Mouse (Mus musculus): Measurements from ENCODE around the gene Dnaic1. TPM values are rescaled to one million over a fixed set of nuclear protein-coding genes. Genes with fewer than 3 reads are reported as not detected.

Gene Dnaic1
- polyA plus RNA-seq, 1 experiment from 2014 or later: 3.7 TPM

GRCm38 (mm10) chr4:41658566-41659384 lies 89.2 kb downstream of the Dnaic1 start:
- H3K36me3 ChIP-seq: no peaks in the 10 kb centered on the region
- H3K27me3 ChIP-seq (replicated peaks): no peaks in the 10 kb centered on the region
- H3K4me2 ChIP-seq: 0 out of 2 replicates have a peak overlapping the region, but pooled peaks have one; percentile 16
- ATAC-seq (ENCODE audit: insufficient read depth, low FRiP score, low read depth): peak; percentile 12; the same call in 1 of the 2 replicates
- H3K4me3 ChIP-seq (replicated peaks): no peak overlapping the region
- H3K9ac ChIP-seq: no peak overlapping the region
- 25% methylated on average over 16 of the region's 25 CpGs for WGBS
- H3K27ac ChIP-seq: no peak overlapping the region
- no peaks in the 10 kb centered on the region for H3K9me3 ChIP-seq
- peaks cover 14% of the 10 kb centered on the region; the same call in 1 of the 2 replicates for H3K4me1 ChIP-seq

GRCm38 (mm10) chr4:41659556-41659955 lies 90.0 kb downstream of the Dnaic1 start:
- WGBS: 55% methylated on average over 13 of the region's 13 CpGs
- H3K9ac ChIP-seq: no peak overlapping the region
- H3K9me3 ChIP-seq: no peaks in the 10 kb centered on the region
- ATAC-seq (ENCODE audit: insufficient read depth, low FRiP score, low read depth): no peak
- no peak overlapping the region for H3K27ac ChIP-seq
- no peak overlapping the region for H3K4me3 ChIP-seq (replicated peaks)
- H3K4me1 ChIP-seq: peaks cover 21% of the 10 kb centered on the region
- no peaks in the 10 kb centered on the region for H3K36me3 ChIP-seq
- no peaks in the 10 kb centered on the region for H3K27me3 ChIP-seq (replicated peaks)
- no peak overlapping the region for H3K4me2 ChIP-seq

DNA sequence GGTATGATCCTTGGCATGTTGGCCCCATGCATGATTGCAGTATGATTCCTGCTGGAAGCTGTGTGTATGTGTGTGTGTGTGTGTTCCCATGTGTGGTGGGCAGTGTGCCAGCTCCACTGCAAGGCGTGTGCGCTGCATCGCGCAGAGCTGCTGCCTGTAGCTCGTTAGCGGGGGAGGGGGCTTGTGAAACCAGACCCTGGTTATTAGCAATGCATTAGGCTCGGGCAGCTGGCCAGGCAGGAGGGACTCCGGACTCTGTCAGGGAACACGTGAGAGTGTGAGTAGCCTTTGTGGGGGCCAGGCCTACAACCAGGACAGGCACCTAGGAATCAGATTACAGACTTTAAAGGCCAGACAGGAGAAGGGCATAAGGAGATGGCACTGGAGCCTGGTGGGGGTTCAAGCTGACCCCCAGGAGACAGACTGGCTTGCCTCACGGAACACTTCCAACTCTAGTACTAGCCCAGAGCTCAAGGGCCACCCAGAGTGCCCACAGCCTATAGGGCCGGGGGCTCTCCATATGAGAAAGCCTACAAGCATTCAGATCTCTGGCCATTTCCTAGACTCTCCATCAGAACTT lies 91.4 kb downstream of the Dnaic1 start:
- Histone ChIP-seq H3K36me3 (no peaks in the 10 kb centered on the region), H3K4me2 (no peak overlapping the region), H3K9me3 (no peaks in the 10 kb centered on the region), H3K27me3 (replicated peaks) (no peaks in the 10 kb centered on the region), H3K9ac (no peak overlapping the region), H3K27ac (no peak overlapping the region), H3K4me3 (replicated peaks) (no peak overlapping the region), H3K4me1 (peaks cover 33% of the 10 kb centered on the region)
- 38% methylated on average over 11 of the region's 11 CpGs for WGBS
- no peak for ATAC-seq (ENCODE audit: insufficient read depth, low FRiP score, low read depth)

- 70% methylated on average over 11 of the region's 11 CpGs for WGBS
- H3K27me3 ChIP-seq (replicated peaks): no peaks in the 10 kb centered on the region
- no peaks in the 10 kb centered on the region for H3K9me3 ChIP-seq
- H3K4me3 ChIP-seq (replicated peaks): no peak overlapping the region
- no peak overlapping the region for H3K27ac ChIP-seq
- no peak overlapping the region for H3K4me2 ChIP-seq
- no peak for ATAC-seq (ENCODE audit: insufficient read depth, low FRiP score, low read depth)
- peaks cover 36% of the 10 kb centered on the region for H3K4me1 ChIP-seq
- H3K36me3 ChIP-seq: no peaks in the 10 kb centered on the region
- H3K9ac ChIP-seq: no peak overlapping the region
These were observed 93.1 kb downstream of the Dnaic1 start for GRCm38 (mm10) chr4:41662723-41663122.

DNA sequence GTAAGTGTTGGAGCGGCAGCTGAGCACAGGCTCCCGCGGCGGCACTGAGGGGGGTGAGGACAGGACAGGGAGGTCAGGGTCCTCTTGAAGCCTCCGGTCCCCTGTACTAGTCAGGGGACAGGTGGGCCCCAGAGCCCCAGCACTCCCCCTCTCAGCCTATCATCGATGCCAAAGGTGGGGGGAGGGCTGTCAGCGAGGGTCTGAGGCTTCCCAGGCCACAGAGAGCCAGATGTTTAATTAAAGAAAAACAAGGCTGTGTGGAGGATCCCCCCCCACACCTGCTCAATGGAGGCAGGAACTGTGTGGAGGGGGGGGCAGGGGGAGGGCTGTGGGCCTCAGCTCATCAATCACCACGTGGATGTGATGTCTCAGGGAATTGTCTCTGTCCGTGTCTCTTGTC lies 94.0 kb downstream of the Dnaic1 start:
- WGBS: 40% methylated on average over 9 of the region's 9 CpGs
- Histone ChIP-seq H3K9me3 (no peaks in the 10 kb centered on the region), H3K27ac (no peak overlapping the region), H3K9ac (no peak overlapping the region), H3K4me1 (peaks cover 36% of the 10 kb centered on the region), H3K4me3 (replicated peaks) (no peak overlapping the region), H3K36me3 (no peaks in the 10 kb centered on the region), H3K4me2 (no peak overlapping the region), H3K27me3 (replicated peaks) (no peaks in the 10 kb centered on the region)
- no peak for ATAC-seq (ENCODE audit: insufficient read depth, low FRiP score, low read depth)

DNA sequence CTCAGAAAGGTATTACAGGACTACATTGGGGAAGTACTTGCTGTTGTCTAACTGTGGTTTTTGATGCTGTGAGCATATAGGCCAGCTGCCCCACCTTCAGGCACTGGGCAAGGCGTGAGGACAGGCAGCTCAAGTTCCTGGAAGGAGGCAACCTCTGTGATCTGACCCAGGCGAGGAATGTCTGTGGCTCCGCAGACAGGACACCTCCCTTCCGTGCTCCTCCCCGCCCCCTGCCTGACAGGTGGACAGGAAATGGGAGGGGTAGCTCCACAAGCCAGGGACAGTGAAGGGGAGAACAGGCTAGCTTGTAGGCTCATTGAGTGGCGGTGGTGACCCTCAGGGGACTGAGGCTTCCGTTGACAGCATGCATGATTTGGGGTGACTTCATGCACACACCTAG lies 95.0 kb downstream of the Dnaic1 start:
- ATAC-seq (ENCODE audit: insufficient read depth, low FRiP score, low read depth): no peak
- Histone ChIP-seq H3K4me2 (no peak overlapping the region), H3K9me3 (no peaks in the 10 kb centered on the region), H3K27me3 (replicated peaks) (no peaks in the 10 kb centered on the region), H3K4me3 (replicated peaks) (no peak overlapping the region), H3K9ac (no peak overlapping the region), H3K4me1 (peaks cover 36% of the 10 kb centered on the region), H3K36me3 (no peaks in the 10 kb centered on the region), H3K27ac (peak overlapping the region; percentile 54; the same call in 1 of the 2 replicates)
- WGBS: 47% methylated on average over 7 of the region's 7 CpGs

DNA sequence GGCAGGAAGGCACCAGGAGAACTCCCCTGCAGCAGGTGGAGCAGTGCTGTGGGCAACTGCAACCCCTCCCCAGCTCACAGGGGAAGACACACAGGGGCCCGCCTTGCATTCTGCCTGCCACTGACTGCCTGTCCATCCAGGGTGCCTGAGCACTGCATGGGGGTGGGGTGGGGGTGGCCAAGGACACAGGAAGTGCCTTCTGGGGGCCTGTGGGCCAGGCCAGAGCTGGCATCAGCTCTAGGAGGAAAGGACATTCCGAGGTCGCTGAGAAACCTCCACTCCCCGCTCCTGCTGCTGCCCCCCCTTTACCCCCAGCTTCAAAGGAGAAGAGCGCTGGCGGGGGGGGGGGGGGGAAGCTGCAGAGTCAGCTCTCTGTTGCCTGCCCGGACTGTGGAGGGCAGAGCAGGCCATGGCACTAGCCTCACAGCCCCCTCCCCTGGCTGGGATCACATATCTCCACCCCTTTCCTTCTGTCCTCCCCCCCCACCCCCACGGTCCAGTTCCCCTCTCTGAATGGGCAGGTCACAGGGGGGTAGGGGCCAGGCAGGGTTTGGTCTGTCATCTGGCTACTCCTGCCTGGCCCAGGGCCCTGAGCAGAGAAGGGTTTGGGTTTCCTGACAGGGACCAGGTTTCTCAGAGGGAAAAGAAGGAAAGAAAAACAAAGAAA lies 95.6 kb downstream of the Dnaic1 start:
- H3K27ac ChIP-seq: peak overlapping the region; percentile 54
- peaks cover 36% of the 10 kb centered on the region for H3K4me1 ChIP-seq
- no peak overlapping the region for H3K9ac ChIP-seq
- H3K4me3 ChIP-seq (replicated peaks): no peak overlapping the region
- no peaks in the 10 kb centered on the region for H3K27me3 ChIP-seq (replicated peaks)
- H3K9me3 ChIP-seq: no peaks in the 10 kb centered on the region
- no peaks in the 10 kb centered on the region for H3K36me3 ChIP-seq
- 6% methylated on average over 6 of the region's 8 CpGs for WGBS
- H3K4me2 ChIP-seq: no peak overlapping the region; the same call in 1 of the 2 replicates
- ATAC-seq (ENCODE audit: insufficient read depth, low FRiP score, low read depth): 0 out of 2 replicates have a peak, but pooled peaks have one; percentile 44

DNA sequence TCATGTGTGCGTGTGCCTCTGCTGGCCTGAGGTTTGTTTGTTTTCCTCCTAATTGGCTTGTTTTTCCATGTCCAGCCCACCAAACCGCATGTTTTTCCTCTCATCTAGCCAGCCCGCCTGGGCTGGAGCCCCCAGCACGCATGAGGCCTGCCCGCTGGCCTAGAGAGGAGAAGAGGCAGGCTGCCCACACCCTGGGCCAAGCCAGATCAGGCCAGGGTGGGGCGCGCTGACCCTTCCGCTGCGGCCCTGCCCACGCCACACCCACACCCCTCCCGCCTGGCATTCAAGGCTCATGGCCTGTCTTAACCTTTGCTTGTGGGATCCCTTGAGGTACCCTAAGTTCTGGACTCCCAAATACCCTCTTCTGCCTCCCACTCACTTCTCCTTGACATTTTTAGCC lies 97.1 kb downstream of the Dnaic1 start:
- Histone ChIP-seq H3K27ac (no peak overlapping the region), H3K9me3 (no peaks in the 10 kb centered on the region), H3K27me3 (replicated peaks) (no peaks in the 10 kb centered on the region), H3K36me3 (no peaks in the 10 kb centered on the region), H3K4me1 (peaks cover 31% of the 10 kb centered on the region), H3K9ac (no peak overlapping the region), H3K4me3 (replicated peaks) (no peak overlapping the region), H3K4me2 (no peak overlapping the region)
- ATAC-seq (ENCODE audit: insufficient read depth, low FRiP score, low read depth): no peak
- 79% methylated on average over 11 of the region's 11 CpGs for WGBS

DNA sequence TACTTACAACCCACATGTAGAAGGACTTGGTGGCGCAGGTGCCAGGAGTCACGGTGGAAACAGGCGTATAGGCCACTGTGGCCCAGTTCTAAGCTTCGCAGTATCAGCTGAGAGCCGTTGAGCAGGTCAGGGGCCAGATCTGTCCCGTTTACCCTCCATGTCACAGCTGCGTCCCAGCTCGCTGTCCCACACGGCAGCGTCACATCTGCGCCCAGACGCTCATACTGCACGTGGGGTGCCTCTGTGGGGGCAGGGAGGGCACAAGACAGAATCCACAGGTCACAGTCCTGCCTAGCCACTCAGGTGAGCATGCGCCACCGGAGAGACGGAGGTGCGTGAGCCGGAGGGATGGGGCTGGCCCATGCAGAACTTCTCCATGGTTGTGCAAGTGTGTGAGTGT lies 101.3 kb downstream of the Dnaic1 start:
- WGBS: 81% methylated on average over 18 of the region's 18 CpGs
- Histone ChIP-seq H3K9me3 (no peaks in the 10 kb centered on the region), H3K4me3 (replicated peaks) (no peak overlapping the region), H3K27me3 (replicated peaks) (no peaks in the 10 kb centered on the region), H3K4me1 (peaks cover 17% of the 10 kb centered on the region), H3K27ac (no peak overlapping the region), H3K9ac (no peak overlapping the region), H3K4me2 (no peak overlapping the region), H3K36me3 (no peaks in the 10 kb centered on the region)
- ATAC-seq (ENCODE audit: insufficient read depth, low FRiP score, low read depth): no peak

DNA sequence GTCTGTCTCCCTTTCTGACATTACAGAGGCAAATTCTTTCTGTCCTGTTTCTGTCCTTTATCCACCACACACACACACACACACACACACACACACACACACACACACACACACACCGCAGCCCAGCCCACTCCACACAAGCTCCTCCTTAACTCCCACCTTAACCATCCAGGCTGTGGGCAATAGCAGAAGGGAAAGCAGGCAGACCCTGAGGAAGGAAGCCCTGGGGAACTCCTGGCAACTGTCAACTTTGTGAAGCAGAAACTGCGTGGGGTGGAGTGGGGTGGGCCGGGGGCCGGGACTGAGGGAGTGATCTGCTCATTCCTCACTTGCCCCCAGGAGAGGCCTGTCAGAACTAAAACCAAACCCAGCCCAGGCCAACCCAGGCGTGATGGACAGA lies 101.9 kb downstream of the Dnaic1 start:
- H3K27ac ChIP-seq: no peak overlapping the region
- H3K27me3 ChIP-seq (replicated peaks): no peaks in the 10 kb centered on the region
- WGBS: 42% methylated on average over 5 of the region's 5 CpGs
- ATAC-seq (ENCODE audit: insufficient read depth, low FRiP score, low read depth): no peak
- no peaks in the 10 kb centered on the region for H3K36me3 ChIP-seq
- no peak overlapping the region for H3K4me2 ChIP-seq
- H3K4me3 ChIP-seq (replicated peaks): no peak overlapping the region
- H3K4me1 ChIP-seq: peaks cover 22% of the 10 kb centered on the region
- no peak overlapping the region for H3K9ac ChIP-seq
- no peaks in the 10 kb centered on the region for H3K9me3 ChIP-seq

GRCm38 (mm10) chr4:41671963-41672480 lies 102.4 kb downstream of the Dnaic1 start:
- Histone ChIP-seq H3K4me1 (peaks cover 25% of the 10 kb centered on the region), H3K27ac (no peak overlapping the region), H3K4me3 (replicated peaks) (no peak overlapping the region), H3K36me3 (no peaks in the 10 kb centered on the region), H3K4me2 (no peak overlapping the region), H3K27me3 (replicated peaks) (no peaks in the 10 kb centered on the region), H3K9ac (no peak overlapping the region), H3K9me3 (no peaks in the 10 kb centered on the region)
- ATAC-seq (ENCODE audit: insufficient read depth, low FRiP score, low read depth): no peak
- 17% methylated on average over 8 of the region's 8 CpGs for WGBS

DNA sequence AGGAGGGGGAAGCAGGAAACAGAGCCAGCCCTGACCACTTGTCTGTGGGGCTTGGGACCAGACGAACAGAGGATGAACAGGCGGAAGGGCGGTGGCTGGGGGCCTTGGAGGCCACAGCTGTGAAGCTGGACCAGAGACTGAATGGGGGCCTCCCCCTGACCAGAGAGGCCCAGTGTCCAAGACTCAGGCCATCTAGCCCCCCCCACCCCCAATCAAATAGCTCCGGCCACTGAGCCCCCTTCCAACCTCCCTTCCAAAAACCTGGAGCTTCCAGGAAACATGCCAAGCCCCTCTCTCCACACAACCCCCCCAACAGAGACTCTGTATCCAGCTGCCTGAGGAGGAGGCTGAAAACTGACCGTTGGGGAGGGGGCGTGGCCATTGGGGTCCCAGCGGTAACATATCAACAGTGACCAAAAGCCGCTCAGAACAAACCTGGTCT lies 103.0 kb downstream of the Dnaic1 start:
- no peak overlapping the region for H3K4me2 ChIP-seq
- no peak overlapping the region for H3K4me3 ChIP-seq (replicated peaks)
- H3K27me3 ChIP-seq (replicated peaks): no peaks in the 10 kb centered on the region
- H3K4me1 ChIP-seq: peaks cover 31% of the 10 kb centered on the region
- no peak overlapping the region; the same call in 1 of the 2 replicates for H3K27ac ChIP-seq
- no peaks in the 10 kb centered on the region for H3K36me3 ChIP-seq
- ATAC-seq (ENCODE audit: insufficient read depth, low FRiP score, low read depth): peak; percentile 42; the same call in 1 of the 2 replicates
- WGBS: 34% methylated on average over 8 of the region's 8 CpGs
- H3K9me3 ChIP-seq: no peaks in the 10 kb centered on the region
- H3K9ac ChIP-seq: no peak overlapping the region

Measured in stomach, embryonic 15.5 days (tissue).